Mouse (Mus musculus) gastrocnemius, postnatal 36 days (tissue): Measurements from ENCODE around the gene Gm6356. TPM values are rescaled to one million over a fixed set of nuclear protein-coding genes. Genes with fewer than 3 reads are reported as not detected.
"Not testable (repeated sequence)": the region's sequence is repeated elsewhere in the genome, so short reads cannot be mapped to it uniquely, and the experiment has no call there.

Source experiments
- DNase-seq, 2 experiments: peaks; one replicate each; pipeline ENCODE4 v3.0.0; 2022
- intact Hi-C: fragments of 180-260 bp; cut with DNase I; formaldehyde crosslinking; loops from one replicate; pipeline ENCODE4 v1.15.1; 2025
- long read RNA-seq, 2 experiments: library from polyadenylated mRNA; stranded (forward); transcript quantifications; one replicate each; pipeline ENCODE4 v2.0.0; 2021
- total RNA-seq, 2 experiments: library from RNA; stranded (reverse); gene quantifications; 2 replicates each; pipeline ENCODE4 v1.2.3; 2021

The Gm6356 gene
- not detected for total RNA-seq
- long read RNA-seq, experiment 1, result 0 reads
- long read RNA-seq, experiment 2, result 0 reads

DNA sequence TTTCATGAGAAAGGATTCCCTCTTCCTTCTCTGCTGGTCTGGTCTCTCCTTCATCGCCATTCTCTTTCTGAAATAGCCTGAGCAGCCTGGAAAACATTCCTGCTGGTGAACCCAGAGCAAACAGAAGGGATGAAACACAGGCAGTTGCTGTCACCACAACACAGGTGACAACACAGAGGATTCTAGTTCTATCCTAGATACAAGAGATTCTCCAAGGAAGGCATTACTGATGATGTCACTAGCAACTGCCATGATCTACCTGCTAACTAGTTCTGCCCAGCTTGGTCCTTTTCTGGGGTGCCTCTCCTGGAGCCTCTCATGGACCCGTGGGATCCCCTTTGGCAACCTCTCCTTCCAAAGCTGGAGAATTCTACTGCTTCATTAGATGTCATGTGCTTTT, at the start of gene Gm6356:
Gene Gm6356, minus strand, starts transcription at position 101 of the 400 bp plus-strand sequence.
- DNase-seq, intact Hi-C loops: not testable (repeated sequence)

Other genes starting within 250 kb of the Gm6356 start
- gene Gm3636, start 231.5 kb downstream of the Gm6356 start, total RNA-seq, result under 1 TPM; 0.51 to 0.62 TPM
- gene Gm8362, start 199.4 kb downstream of the Gm6356 start, total RNA-seq, result not detected
- not detected for gene Gm3642, start 133.5 kb downstream of the Gm6356 start, total RNA-seq
- under 1 TPM; 0.15 to 0.18 TPM for gene Gm3667, start 83.9 kb downstream of the Gm6356 start, total RNA-seq
- gene Gm10406, start 53.6 kb upstream of the Gm6356 start, total RNA-seq, result not detected
- not detected for gene Gm3685, start 71.2 kb upstream of the Gm6356 start, total RNA-seq
- not detected for gene Gm3696, start 126.8 kb upstream of the Gm6356 start, total RNA-seq
- gene Gm6676, start 151.6 kb upstream of the Gm6356 start, total RNA-seq, result not detected
- not detected for gene Gm3512, start 200.7 kb upstream of the Gm6356 start, total RNA-seq
- not detected for gene Gm16434, start 220.7 kb upstream of the Gm6356 start, total RNA-seq